Mouse (Mus musculus) testis, postnatal 14 days (tissue): Measurements from ENCODE around the gene Ppp1r1c.

ENCODE experiments used
- DNase-seq: peaks from one replicate; pipeline ENCODE4 v3.0.0; 2021; ENCODE audit warnings: low spot score

Gene Ppp1r1c

GRCm38 (mm10) chr2:79865275-79865999, 157.9 kb downstream of the Ppp1r1c start:
- DNase-seq: no peak
